Mouse (Mus musculus): ENCODE measurements at regions not wholly inside any gene's neighbourhood (a gene's known extent, or its start where the extent isn't known, plus 50 kb on each side); places are given as distances from the start of the nearest gene placed in this dataset.

DNA sequence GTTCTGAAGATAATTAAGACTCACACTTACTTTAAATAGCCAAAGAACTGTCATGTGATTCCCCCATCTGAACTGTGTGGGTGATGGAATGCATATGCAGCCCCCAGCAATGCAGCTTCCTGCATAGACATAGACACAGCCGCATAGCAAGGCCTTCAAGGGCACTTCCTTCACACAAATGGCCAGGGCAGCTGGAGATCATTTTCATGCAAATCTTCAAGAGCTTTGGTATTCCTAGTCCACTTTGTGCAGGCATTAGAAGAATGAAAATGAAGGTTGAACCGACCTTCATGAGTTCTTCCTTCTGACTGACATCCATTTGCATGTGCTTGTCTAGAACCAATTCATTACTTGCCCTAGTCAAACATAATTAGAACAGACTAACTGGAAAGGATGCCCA is 195.3 kb downstream of the Tgfb2 start:
- no peak for ATAC-seq (replicated peaks; ENCODE audit: insufficient number of reproducible peaks, low FRiP score, low TSS enrichment)
- no peak overlapping the region for H3K9ac ChIP-seq (ENCODE audit: low read depth, low read length)
- no peaks in the 10 kb centered on the region for H3K27me3 ChIP-seq (ENCODE audit: control insufficient read depth, insufficient read depth, low read length)
- no peak overlapping the region for H3K4me2 ChIP-seq
- H3K4me1 ChIP-seq (ENCODE audit: control insufficient read depth, insufficient read depth, low read length), result peaks cover 5% of the 10 kb centered on the region; the same call in 1 of the 2 replicates
- no peak overlapping the region for H3K4me3 ChIP-seq (ENCODE audit: low read depth, low read length)
- WGBS (ENCODE audit: insufficient replicate concordance), result 40% methylated on average over 2 of the region's 2 CpGs
- no peaks in the 10 kb centered on the region for H3K36me3 ChIP-seq (ENCODE audit: control insufficient read depth, insufficient read depth, low read length)
- no peak overlapping the region for H3K27ac ChIP-seq (ENCODE audit: low read depth, low read length)
- no peaks in the 10 kb centered on the region for H3K9me3 ChIP-seq (replicated peaks; ENCODE audit: control insufficient read depth, low read length)

DNA sequence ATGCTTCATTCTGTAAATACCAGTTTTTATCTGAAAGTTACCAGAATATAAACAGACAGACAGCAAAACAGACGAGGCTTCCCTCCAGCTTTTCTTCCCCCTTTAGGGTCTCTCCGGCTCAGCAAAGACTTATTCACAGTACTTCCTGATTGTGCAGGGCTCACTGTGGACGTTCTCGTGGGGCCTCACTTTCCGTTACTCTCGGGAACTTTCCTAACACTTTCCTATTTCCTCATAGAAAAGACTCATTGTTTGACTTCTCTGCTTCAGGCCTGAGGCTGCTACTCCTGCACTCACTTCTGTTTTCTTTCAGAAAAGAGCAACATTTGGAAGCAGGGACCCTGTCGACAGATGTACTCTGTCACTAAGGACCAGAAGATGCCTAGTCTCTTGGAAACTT is 197.4 kb downstream of the Tgfb2 start:
- ATAC-seq (replicated peaks; ENCODE audit: insufficient number of reproducible peaks, low FRiP score, low TSS enrichment), result no peak
- Histone ChIP-seq H3K27ac (ENCODE audit: low read depth, low read length) (no peak overlapping the region), H3K4me1 (ENCODE audit: control insufficient read depth, insufficient read depth, low read length) (no peaks in the 10 kb centered on the region), H3K9ac (ENCODE audit: low read depth, low read length) (no peak overlapping the region), H3K4me2 (no peak overlapping the region), H3K9me3 (replicated peaks; ENCODE audit: control insufficient read depth, low read length) (no peaks in the 10 kb centered on the region), H3K4me3 (ENCODE audit: low read depth, low read length) (no peak overlapping the region), H3K36me3 (ENCODE audit: control insufficient read depth, insufficient read depth, low read length) (no peaks in the 10 kb centered on the region), H3K27me3 (ENCODE audit: control insufficient read depth, insufficient read depth, low read length) (no peaks in the 10 kb centered on the region)
- 31% methylated on average over 7 of the region's 7 CpGs for WGBS (ENCODE audit: insufficient replicate concordance)

DNA sequence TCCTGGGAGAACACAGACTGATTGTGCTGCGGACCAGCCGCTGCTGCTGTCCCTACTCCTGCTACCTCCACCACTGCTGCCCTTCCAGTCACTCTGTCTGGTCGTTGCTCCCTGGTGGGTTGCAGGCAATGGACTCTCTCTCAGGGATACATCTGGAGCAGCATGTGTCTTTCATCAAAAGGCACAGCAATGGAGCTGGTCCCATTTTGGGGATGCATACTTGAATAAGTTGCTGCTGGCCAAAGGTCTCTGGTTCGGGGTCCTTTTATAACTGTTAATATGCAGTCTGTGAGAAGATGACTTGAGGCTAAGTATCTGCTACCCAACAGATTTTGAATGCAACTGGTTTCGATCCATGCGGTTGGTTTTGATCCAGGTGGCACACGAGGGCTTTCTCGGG is 197.8 kb downstream of the Tgfb2 start:
- Histone ChIP-seq H3K4me2 (no peak overlapping the region), H3K4me3 (ENCODE audit: low read depth, low read length) (no peak overlapping the region), H3K36me3 (ENCODE audit: control insufficient read depth, insufficient read depth, low read length) (no peaks in the 10 kb centered on the region), H3K4me1 (ENCODE audit: control insufficient read depth, insufficient read depth, low read length) (no peaks in the 10 kb centered on the region), H3K9ac (ENCODE audit: low read depth, low read length) (no peak overlapping the region), H3K9me3 (replicated peaks; ENCODE audit: control insufficient read depth, low read length) (no peaks in the 10 kb centered on the region), H3K27me3 (ENCODE audit: control insufficient read depth, insufficient read depth, low read length) (no peaks in the 10 kb centered on the region), H3K27ac (ENCODE audit: low read depth, low read length) (no peak overlapping the region)
- WGBS (ENCODE audit: insufficient replicate concordance), result 55% methylated on average over 8 of the region's 8 CpGs
- no peak for ATAC-seq (replicated peaks; ENCODE audit: insufficient number of reproducible peaks, low FRiP score, low TSS enrichment)

DNA sequence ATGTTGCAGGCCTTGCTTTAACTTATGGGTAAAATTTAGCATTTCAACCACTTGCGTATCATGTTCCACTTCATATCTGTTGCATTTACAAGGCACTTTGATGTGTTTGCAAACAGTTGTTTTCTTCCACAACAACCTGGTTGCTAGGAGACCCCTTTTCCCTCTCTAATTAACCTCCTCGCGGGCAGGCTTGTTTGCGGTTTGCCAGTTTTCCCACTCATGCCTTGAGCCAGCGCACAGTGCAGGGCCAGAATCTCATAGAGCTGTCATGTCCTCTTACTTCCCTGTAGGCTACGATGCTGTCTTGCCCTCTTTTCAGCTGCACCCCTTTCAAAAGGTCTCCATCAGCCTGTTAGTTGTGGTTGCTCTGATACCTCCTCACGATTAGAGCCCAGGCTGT is 199.3 kb downstream of the Tgfb2 start:
- Histone ChIP-seq H3K4me1 (ENCODE audit: control insufficient read depth, insufficient read depth, low read length) (no peaks in the 10 kb centered on the region), H3K4me2 (no peak overlapping the region), H3K9ac (ENCODE audit: low read depth, low read length) (no peak overlapping the region), H3K36me3 (ENCODE audit: control insufficient read depth, insufficient read depth, low read length) (no peaks in the 10 kb centered on the region), H3K27me3 (ENCODE audit: control insufficient read depth, insufficient read depth, low read length) (no peaks in the 10 kb centered on the region), H3K9me3 (replicated peaks; ENCODE audit: control insufficient read depth, low read length) (no peaks in the 10 kb centered on the region), H3K4me3 (ENCODE audit: low read depth, low read length) (no peak overlapping the region), H3K27ac (ENCODE audit: low read depth, low read length) (no peak overlapping the region)
- ATAC-seq (replicated peaks; ENCODE audit: insufficient number of reproducible peaks, low FRiP score, low TSS enrichment), result no peak
- WGBS (ENCODE audit: insufficient replicate concordance), result 76% methylated on average over 7 of the region's 7 CpGs

DNA sequence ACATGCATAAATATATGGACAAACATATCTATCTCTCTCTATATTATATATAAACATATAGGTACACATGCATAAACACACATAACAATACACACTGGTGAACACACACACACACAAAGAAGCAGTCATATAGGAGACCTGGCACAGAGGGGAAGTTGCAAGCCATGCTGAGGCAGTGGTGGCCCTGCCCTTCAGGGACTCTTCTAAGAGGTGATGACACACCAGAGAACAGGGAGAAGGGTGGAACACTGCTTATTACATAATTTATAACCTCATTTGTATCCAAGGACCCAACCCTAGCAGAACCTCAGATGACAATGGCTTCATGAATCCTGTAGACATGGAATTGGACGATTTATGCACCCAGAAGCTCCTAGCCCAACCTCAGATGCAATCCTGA is 199.9 kb downstream of the Tgfb2 start:
- H3K9ac ChIP-seq (ENCODE audit: low read depth, low read length), result no peak overlapping the region

DNA sequence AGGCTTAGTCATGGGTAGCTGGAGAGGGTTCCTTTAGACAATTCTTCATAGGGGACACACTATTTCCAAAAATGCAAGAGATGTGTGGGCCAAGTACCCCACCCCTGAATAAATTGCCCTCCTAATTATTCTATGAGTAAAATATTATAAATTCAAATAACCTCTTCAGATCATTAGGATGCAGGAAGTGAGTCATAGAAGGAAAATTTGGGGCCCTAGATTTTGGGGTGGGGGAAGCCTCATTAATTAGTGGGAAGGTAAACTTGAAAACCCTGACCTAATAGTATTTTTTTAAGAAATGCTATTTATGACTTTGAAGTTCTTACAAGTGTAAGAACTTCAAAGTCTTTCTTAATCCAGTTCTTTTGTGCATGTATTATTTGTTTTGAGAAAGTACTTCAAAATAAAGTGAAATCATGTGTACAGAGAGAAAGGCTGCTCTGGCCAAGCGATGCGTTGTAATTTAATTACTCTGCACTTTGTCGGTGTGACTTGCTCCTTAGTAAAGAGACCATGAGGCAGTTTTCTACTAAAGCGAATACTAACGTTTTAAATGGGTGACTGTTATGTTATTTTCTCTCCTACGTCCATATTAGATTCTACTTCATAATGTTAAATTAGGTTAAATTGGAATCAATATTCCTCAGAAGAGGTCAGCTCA is 200.6 kb downstream of the Tgfb2 start:
- no peak overlapping the region for H3K27ac ChIP-seq (ENCODE audit: low read depth, low read length)

More for the DNA sequence above, 199.9 kb downstream of the Tgfb2 start:
- H3K27me3 ChIP-seq (ENCODE audit: control insufficient read depth, insufficient read depth, low read length), result no peaks in the 10 kb centered on the region
- H3K4me2 ChIP-seq, result no peak overlapping the region
- H3K36me3 ChIP-seq (ENCODE audit: control insufficient read depth, insufficient read depth, low read length), result no peaks in the 10 kb centered on the region
- H3K4me1 ChIP-seq (ENCODE audit: control insufficient read depth, insufficient read depth, low read length), result no peaks in the 10 kb centered on the region
- no peak overlapping the region for H3K4me3 ChIP-seq (ENCODE audit: low read depth, low read length)
- no peak for ATAC-seq (replicated peaks; ENCODE audit: insufficient number of reproducible peaks, low FRiP score, low TSS enrichment)
- WGBS (ENCODE audit: insufficient replicate concordance), result 59% methylated on average over 1 of the region's 1 CpGs
- H3K27ac ChIP-seq (ENCODE audit: low read depth, low read length), result no peak overlapping the region
- H3K9me3 ChIP-seq (replicated peaks; ENCODE audit: control insufficient read depth, low read length), result no peaks in the 10 kb centered on the region

DNA sequence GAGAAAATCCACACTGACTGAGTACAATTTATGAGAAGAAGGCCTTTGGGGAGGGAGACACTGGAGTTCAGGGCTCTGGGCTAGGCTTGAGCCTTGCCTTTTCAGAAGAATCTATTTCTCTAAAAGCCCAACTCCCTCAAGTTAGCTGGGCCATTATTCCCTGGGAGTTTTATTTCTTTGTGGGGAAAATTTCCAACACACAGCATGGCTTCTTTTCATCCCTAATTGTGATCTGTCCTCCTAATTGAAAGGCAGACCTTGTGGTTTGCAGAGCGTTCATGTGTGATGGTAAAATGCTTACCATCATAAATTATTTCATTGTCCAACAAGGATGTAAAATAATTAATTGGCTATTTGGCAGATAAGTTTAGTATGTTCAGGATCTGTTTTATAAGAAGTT is 204.1 kb downstream of the Tgfb2 start:
- ATAC-seq (replicated peaks; ENCODE audit: insufficient number of reproducible peaks, low FRiP score, low TSS enrichment), result no peak
- Histone ChIP-seq H3K27ac (ENCODE audit: low read depth, low read length) (no peak overlapping the region), H3K4me3 (ENCODE audit: low read depth, low read length) (no peak overlapping the region), H3K9ac (ENCODE audit: low read depth, low read length) (no peak overlapping the region), H3K4me1 (ENCODE audit: control insufficient read depth, insufficient read depth, low read length) (no peaks in the 10 kb centered on the region), H3K27me3 (ENCODE audit: control insufficient read depth, insufficient read depth, low read length) (no peaks in the 10 kb centered on the region), H3K36me3 (ENCODE audit: control insufficient read depth, insufficient read depth, low read length) (no peaks in the 10 kb centered on the region), H3K9me3 (replicated peaks; ENCODE audit: control insufficient read depth, low read length) (no peaks in the 10 kb centered on the region), H3K4me2 (no peak overlapping the region)
- 84% methylated on average over 1 of the region's 1 CpGs for WGBS (ENCODE audit: insufficient replicate concordance)

More for the DNA sequence above, 200.6 kb downstream of the Tgfb2 start:
- 89% methylated on average over 6 of the region's 6 CpGs for WGBS (ENCODE audit: insufficient replicate concordance)
- no peak for ATAC-seq (replicated peaks; ENCODE audit: insufficient number of reproducible peaks, low FRiP score, low TSS enrichment)
- Histone ChIP-seq H3K4me3 (ENCODE audit: low read depth, low read length) (no peak overlapping the region), H3K4me2 (no peak overlapping the region), H3K9ac (ENCODE audit: low read depth, low read length) (no peak overlapping the region), H3K4me1 (ENCODE audit: control insufficient read depth, insufficient read depth, low read length) (no peaks in the 10 kb centered on the region), H3K36me3 (ENCODE audit: control insufficient read depth, insufficient read depth, low read length) (no peaks in the 10 kb centered on the region), H3K9me3 (replicated peaks; ENCODE audit: control insufficient read depth, low read length) (no peaks in the 10 kb centered on the region), H3K27me3 (ENCODE audit: control insufficient read depth, insufficient read depth, low read length) (no peaks in the 10 kb centered on the region)

DNA sequence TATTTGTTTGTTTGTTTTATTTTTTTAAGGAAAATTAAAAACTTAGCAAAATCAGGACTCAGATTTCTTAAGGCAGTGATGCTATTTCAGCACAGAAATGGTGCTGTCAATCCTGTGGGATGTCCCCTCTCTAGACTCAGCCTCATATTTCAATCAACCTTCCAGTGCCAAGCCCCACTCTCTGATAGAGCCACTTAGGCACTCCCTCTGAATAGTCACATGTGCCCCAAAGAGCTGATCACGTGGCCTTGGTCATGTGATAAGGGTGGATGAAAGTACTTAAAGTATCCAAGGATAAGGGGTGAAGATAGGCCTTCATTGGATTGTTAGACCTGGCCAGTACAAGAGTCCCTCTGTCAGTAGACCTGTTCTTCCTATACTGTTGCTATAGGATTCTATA is 207.9 kb downstream of the Tgfb2 start:
- H3K4me3 ChIP-seq (ENCODE audit: low read depth, low read length), result no peak overlapping the region
- no peaks in the 10 kb centered on the region for H3K36me3 ChIP-seq (ENCODE audit: control insufficient read depth, insufficient read depth, low read length)
- H3K27ac ChIP-seq (ENCODE audit: low read depth, low read length), result no peak overlapping the region
- 39% methylated on average over 1 of the region's 1 CpGs for WGBS (ENCODE audit: insufficient replicate concordance)
- no peak for ATAC-seq (replicated peaks; ENCODE audit: insufficient number of reproducible peaks, low FRiP score, low TSS enrichment)
- H3K4me2 ChIP-seq, result no peak overlapping the region
- H3K9ac ChIP-seq (ENCODE audit: low read depth, low read length), result no peak overlapping the region
- no peaks in the 10 kb centered on the region for H3K9me3 ChIP-seq (replicated peaks; ENCODE audit: control insufficient read depth, low read length)
- no peaks in the 10 kb centered on the region for H3K4me1 ChIP-seq (ENCODE audit: control insufficient read depth, insufficient read depth, low read length)
- no peaks in the 10 kb centered on the region for H3K27me3 ChIP-seq (ENCODE audit: control insufficient read depth, insufficient read depth, low read length)

DNA sequence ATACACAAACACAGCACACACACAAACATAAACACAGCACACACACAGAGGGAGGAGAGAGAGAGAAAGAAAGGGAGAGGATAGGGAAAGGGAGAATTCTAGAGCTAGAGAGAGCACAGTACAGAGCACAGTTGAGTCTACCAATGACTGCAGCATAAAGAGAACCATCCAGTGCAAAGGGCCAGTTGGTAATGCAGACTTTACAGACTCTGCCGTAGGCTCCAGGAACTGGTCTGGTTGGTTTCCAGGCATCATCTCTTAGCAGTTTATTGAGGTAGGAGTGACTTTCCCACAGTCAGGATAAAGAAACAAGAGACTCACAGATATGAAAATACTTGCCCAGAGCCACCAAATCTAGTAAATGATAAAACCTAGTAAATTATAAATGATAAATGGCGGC is 208.5 kb downstream of the Tgfb2 start:
- H3K27ac ChIP-seq (ENCODE audit: low read depth, low read length), result no peak overlapping the region
- H3K9ac ChIP-seq (ENCODE audit: low read depth, low read length), result no peak overlapping the region
- no peak overlapping the region for H3K4me2 ChIP-seq
- H3K9me3 ChIP-seq (replicated peaks; ENCODE audit: control insufficient read depth, low read length), result no peaks in the 10 kb centered on the region
- no peaks in the 10 kb centered on the region for H3K4me1 ChIP-seq (ENCODE audit: control insufficient read depth, insufficient read depth, low read length)
- H3K4me3 ChIP-seq (ENCODE audit: low read depth, low read length), result no peak overlapping the region
- WGBS (ENCODE audit: insufficient replicate concordance), result 72% methylated on average over 2 of the region's 2 CpGs
- no peaks in the 10 kb centered on the region for H3K27me3 ChIP-seq (ENCODE audit: control insufficient read depth, insufficient read depth, low read length)
- H3K36me3 ChIP-seq (ENCODE audit: control insufficient read depth, insufficient read depth, low read length), result no peaks in the 10 kb centered on the region
- no peak for ATAC-seq (replicated peaks; ENCODE audit: insufficient number of reproducible peaks, low FRiP score, low TSS enrichment)
